Mouse (Mus musculus) testis, adult 2 months (tissue): ENCODE measurements around the gene Ccdc105. TPM values are rescaled to one million over a fixed set of nuclear protein-coding genes. Genes with fewer than 3 reads are reported as not detected.

ENCODE experiments used
- H3K27ac ChIP-seq: fragments of 200-500 bp; 2 replicates; pipeline ENCODE4 v1.5.1; 2012; ENCODE audit warnings: low read depth, low read length; ENCODE audit not compliant: control insufficient read depth, insufficient read depth
- H3K27me3 ChIP-seq: fragments of 200-500 bp; 2 replicates; pipeline ENCODE4 v1.6.1; 2012; ENCODE audit warnings: mild to moderate bottlenecking, low read length, moderate library complexity; ENCODE audit not compliant: control insufficient read depth, insufficient read depth
- H3K36me3 ChIP-seq: fragments of 200-500 bp; 2 replicates; pipeline ENCODE4 v1.6.1; 2012; ENCODE audit warnings: mild to moderate bottlenecking, low read length; ENCODE audit not compliant: control insufficient read depth, insufficient read depth
- H3K4me1 ChIP-seq: fragments of 200-500 bp; 2 replicates; pipeline ENCODE4 v1.6.1; 2012; ENCODE audit warnings: low read length; ENCODE audit not compliant: control insufficient read depth, insufficient read depth
- H3K4me3 ChIP-seq: fragments of 200-500 bp; 2 replicates; pipeline ENCODE4 v1.5.1; 2012; ENCODE audit warnings: low read depth, mild to moderate bottlenecking, low read length, moderate library complexity, mixed read lengths; ENCODE audit not compliant: control insufficient read depth
- CTCF ChIP-seq: fragments of 200-500 bp; IDR thresholded peaks from 2 replicates; pipeline ENCODE4 v1.5.1; 2012; ENCODE audit warnings: low read depth, mild to moderate bottlenecking, inconsistent platforms, low read length, moderate library complexity; ENCODE audit not compliant: control insufficient read depth, insufficient read depth, insufficient replicate concordance
- POLR2A ChIP-seq: fragments of 200-500 bp; IDR thresholded peaks from 2 replicates; pipeline ENCODE4 v1.6.1; 2012; ENCODE audit warnings: low read depth, mild to moderate bottlenecking, inconsistent platforms, low read length, moderate library complexity; ENCODE audit not compliant: control insufficient read depth
- polyA plus RNA-seq: library from polyadenylated mRNA; depleted of rRNA; stranded (reverse); fragments of >200 nt; gene quantifications from 2 replicates; pipeline ENCODE4 v1.2.3, GENCODE M21; 2012

The Ccdc105 gene
- polyA plus RNA-seq, 1 experiment, result 93.9 TPM

DNA sequence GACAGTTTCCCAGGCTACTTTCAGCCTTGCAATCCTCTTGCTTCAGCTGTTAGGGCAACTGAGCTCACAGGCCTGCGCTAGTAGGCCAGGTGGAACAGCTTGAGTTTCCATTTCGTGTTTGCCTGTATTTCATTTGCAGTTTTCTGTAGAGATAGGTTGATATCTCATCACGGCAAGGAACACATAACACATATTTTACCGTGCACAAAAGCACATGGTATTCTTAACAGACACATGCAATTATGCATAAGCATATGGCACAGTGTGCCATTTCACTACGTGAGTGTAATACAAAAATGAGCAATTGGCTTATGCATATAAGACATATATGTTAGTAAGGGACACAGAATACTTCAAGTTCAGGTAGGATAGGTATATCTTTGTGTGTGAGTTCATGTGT, 25.0 kb downstream of the Ccdc105 start:
- H3K27me3 ChIP-seq, result no peaks in the 10 kb centered on the region
- no peaks in the 10 kb centered on the region for H3K4me1 ChIP-seq
- no peaks in the 10 kb centered on the region for H3K36me3 ChIP-seq
- no peak overlapping the region for H3K27ac ChIP-seq
- H3K4me3 ChIP-seq, result no peak overlapping the region
- TF ChIP-seq POLR2A, result no peak
- TF ChIP-seq CTCF, result no peak

DNA sequence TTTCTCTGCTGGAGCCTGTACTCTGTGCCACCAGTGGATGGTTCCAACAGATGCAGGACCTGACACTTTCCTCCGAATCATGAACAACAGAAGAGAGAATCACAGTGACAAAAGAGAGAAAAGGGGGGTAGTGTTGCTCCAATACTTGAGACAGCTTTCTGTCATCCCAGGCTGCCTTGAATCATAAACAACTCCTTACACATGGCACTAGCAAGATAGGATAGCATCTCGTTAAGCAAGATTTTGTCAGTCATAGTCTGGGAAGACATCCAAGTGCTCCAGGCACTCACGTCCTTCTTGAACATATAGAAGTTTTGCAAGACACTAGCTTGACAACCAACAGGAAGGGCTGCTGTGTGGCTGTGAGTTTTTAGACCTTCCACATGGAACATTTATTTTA, 25.8 kb downstream of the Ccdc105 start:
- Histone ChIP-seq H3K4me3 (no peak overlapping the region), H3K27me3 (no peaks in the 10 kb centered on the region), H3K36me3 (no peaks in the 10 kb centered on the region), H3K4me1 (no peaks in the 10 kb centered on the region), H3K27ac (no peak overlapping the region)
- TF ChIP-seq CTCF (no peak), POLR2A (no peak)

DNA sequence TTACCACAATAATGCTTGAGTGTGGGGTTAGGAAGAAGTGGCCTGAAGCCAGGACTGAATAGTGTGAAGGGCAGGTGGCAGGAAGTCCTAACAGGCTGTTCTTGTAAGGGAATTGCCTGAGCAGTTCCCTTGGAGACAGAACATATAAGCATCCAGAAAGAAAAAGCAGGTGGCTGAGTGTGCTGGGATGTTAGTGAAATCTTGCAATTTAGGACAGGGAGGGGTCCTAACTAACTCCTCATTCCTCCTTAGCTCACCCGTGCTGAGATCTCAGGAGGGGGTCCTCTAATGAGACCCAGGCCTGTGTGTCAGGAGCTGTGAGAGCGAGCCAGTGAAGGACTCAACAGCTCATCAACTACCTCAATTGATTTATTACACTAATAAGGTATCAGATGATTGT, 29.4 kb downstream of the Ccdc105 start:
- no peak overlapping the region for H3K27ac ChIP-seq
- TF ChIP-seq CTCF (no peak), POLR2A (no peak)
- H3K27me3 ChIP-seq, result no peaks in the 10 kb centered on the region
- H3K4me1 ChIP-seq, result peaks cover under 1% of the 10 kb centered on the region; the same call in 1 of the 2 replicates
- H3K36me3 ChIP-seq, result no peaks in the 10 kb centered on the region
- no peak overlapping the region for H3K4me3 ChIP-seq

DNA sequence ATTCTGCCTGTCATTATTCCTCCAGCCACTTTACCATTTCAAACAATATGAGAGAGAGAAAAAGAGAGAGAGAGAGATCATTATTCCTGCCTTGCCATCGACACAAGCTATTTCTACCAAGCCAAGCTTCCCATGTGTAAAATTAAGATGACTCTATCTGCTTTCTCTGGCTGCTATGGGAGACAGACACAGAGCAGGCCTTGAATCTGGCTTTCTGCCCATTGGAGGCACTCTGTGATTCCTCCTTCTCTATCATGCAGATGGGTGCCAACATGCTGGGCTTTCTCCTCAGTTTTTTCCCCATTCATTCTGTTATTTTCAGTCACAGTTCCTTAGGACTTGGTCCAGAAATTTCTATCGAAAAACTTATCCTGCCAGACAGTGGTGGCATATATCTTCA, 30.2 kb downstream of the Ccdc105 start:
- Histone ChIP-seq H3K36me3 (no peaks in the 10 kb centered on the region), H3K4me3 (no peak overlapping the region)

DNA sequence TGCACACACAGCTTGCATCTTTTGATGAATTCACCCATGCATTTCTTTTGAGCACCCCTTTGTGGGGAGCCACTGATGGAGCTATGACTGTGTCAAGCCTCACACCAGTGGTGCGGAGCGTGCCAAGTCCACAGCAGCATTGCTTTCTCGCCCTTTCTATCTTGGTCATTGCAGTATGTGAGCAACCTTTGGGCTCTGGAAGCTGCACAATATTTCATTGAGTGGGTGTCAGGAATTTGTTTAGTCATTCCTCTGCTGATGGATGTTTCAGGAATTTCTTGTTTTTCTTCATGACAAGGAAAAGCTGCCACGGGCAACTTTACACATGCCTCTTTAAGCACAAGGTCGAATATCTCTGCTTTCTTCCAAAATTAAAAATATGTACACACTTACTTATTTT, 30.8 kb downstream of the Ccdc105 start:
- Histone ChIP-seq H3K4me1 (peaks cover 6% of the 10 kb centered on the region), H3K27me3 (no peaks in the 10 kb centered on the region), H3K4me3 (no peak overlapping the region), H3K36me3 (no peaks in the 10 kb centered on the region), H3K27ac (no peak overlapping the region)
- no peak for TF ChIP-seq CTCF
- TF ChIP-seq POLR2A, result no peak

More for the DNA sequence above, 30.2 kb downstream of the Ccdc105 start:
- Histone ChIP-seq H3K4me1 (peaks cover 6% of the 10 kb centered on the region), H3K27ac (no peak overlapping the region), H3K27me3 (no peaks in the 10 kb centered on the region)
- TF ChIP-seq POLR2A, result no peak
- no peak for TF ChIP-seq CTCF

DNA sequence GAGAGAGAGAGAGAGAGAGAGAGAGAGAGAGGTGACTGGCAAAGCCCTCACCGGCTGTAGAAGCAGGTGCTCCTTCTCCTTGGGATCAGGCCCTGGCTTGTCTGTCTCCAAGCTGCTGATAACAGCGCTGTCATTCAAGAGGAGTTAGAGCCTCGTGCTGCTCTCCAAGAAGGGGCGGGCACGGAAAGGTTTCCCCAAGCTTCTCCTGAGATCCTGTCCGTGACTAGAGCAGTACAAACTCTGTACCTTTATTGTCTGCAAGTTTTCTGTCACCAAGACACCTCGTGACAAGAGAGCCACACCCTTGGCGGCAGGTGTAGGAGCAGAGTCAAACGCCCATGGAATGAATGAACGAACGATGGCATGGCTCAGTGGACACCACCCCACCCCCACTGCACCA, 34.8 kb downstream of the Ccdc105 start, which contains the start of gene Casp14:
TSS of gene Casp14 (minus strand) at position 239 of the 400 bp plus-strand sequence.
- Histone ChIP-seq H3K27ac (no peak within 1 kb of the TSS), H3K4me1 (peaks cover 6% of the 10 kb centered on the region), H3K27me3 (no peaks in the 10 kb centered on the region), H3K4me3 (no peak within 1 kb of the TSS), H3K36me3 (no peaks in the 10 kb centered on the region)
- TF ChIP-seq POLR2A, result no peak
- TF ChIP-seq CTCF, result no peak

GRCm38 (mm10) chr10:78716231-78716630, 36.6 kb downstream of the Ccdc105 start:
- TF ChIP-seq CTCF, result no peak
- TF ChIP-seq POLR2A, result no peak
- no peak overlapping the region for H3K27ac ChIP-seq
- H3K4me3 ChIP-seq, result no peak overlapping the region
- peaks cover 6% of the 10 kb centered on the region for H3K4me1 ChIP-seq
- H3K36me3 ChIP-seq, result no peaks in the 10 kb centered on the region
- no peaks in the 10 kb centered on the region for H3K27me3 ChIP-seq

DNA sequence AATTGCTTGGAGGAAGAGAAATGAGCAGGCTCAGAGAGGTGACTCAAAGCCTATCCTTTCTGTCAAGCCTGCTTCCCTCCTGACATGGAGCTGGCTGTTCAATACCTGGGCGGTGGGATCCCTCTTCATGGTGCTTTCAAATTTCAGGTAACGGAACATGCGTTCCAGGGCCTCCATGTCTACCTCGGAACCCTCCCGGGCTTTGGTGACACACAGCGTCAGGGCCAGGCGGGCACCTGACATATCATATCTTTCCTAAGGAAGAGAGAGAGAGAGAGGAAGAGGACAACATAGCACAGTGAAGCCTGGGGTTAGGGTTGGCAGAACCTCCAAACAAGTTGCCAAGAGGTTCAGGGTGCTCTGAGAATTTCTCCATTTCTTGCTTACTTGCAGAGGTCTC, 37.7 kb downstream of the Ccdc105 start:
- H3K4me3 ChIP-seq, result no peak overlapping the region
- TF ChIP-seq CTCF (no peak), POLR2A (no peak)
- H3K36me3 ChIP-seq, result no peaks in the 10 kb centered on the region
- H3K27me3 ChIP-seq, result no peaks in the 10 kb centered on the region
- peaks cover 6% of the 10 kb centered on the region for H3K4me1 ChIP-seq
- no peak overlapping the region for H3K27ac ChIP-seq
